Mouse (Mus musculus) MEL (cell line): ENCODE data around the gene Rnd2. TPM values are rescaled to one million over a fixed set of nuclear protein-coding genes. Genes with fewer than 3 reads are reported as not detected.
"Not testable (repeated sequence)": the region's sequence is repeated elsewhere in the genome, so short reads cannot be mapped to it uniquely, and the experiment has no call there.

ENCODE experiments used
- DNase-seq: peaks from one replicate; pipeline ENCODE4 v3.0.0; 2011; ENCODE audit warnings: low read depth, low spot score
- H3K27ac ChIP-seq: 2 replicates; pipeline ENCODE4 v1.5.1; 2012; ENCODE audit warnings: low read depth, mild to moderate bottlenecking, control low read depth, low read length, moderate library complexity; ENCODE audit not compliant: control insufficient read depth
- H3K27me3 ChIP-seq, 2 experiments: fragments of 150-350 bp in 1 of 2; sonication (generic) in 1 of 2; 2 replicates each; pipeline ENCODE4 v1.6.1; 2012; ENCODE audit warnings: low read length in 2 of 2, mild to moderate bottlenecking in 2 of 2, improper control_type of control experiment in 1 of 2, moderate library complexity in 1 of 2; ENCODE audit not compliant: insufficient read depth in 2 of 2, control insufficient read depth in 1 of 2
- H3K36me3 ChIP-seq, 2 experiments: 2 replicates each; pipeline ENCODE4 v1.6.1; 2012 to 2014; ENCODE audit warnings: low read length in 2 of 2, improper control_type of control experiment in 1 of 2, inconsistent platforms in 1 of 2, mild to moderate bottlenecking in 1 of 2; ENCODE audit not compliant: insufficient read depth in 2 of 2, control insufficient read depth in 1 of 2
- H3K4me1 ChIP-seq, 2 experiments: fragments of 150-350 bp in 1 of 2; sonication (generic) in 1 of 2; 2 replicates each; pipeline ENCODE4 v1.6.1; 2012; ENCODE audit warnings: low read length in 2 of 2, improper control_type of control experiment in 1 of 2, mild to moderate bottlenecking in 1 of 2; ENCODE audit not compliant: insufficient read depth in 2 of 2, control insufficient read depth in 1 of 2
- H3K4me3 ChIP-seq, 2 experiments: fragments of 150-350 bp in 1 of 2; sonication (generic) in 1 of 2; 2 replicates each; pipeline ENCODE4 v1.5.1; 2012; ENCODE audit warnings: low read depth in 2 of 2, low read length in 2 of 2, mild to moderate bottlenecking in 2 of 2, moderate library complexity in 2 of 2, control low read depth in 1 of 2, improper control_type of control experiment in 1 of 2; ENCODE audit not compliant: control insufficient read depth in 1 of 2, insufficient read depth in 1 of 2
- H3K79me2 ChIP-seq: 2 replicates; pipeline ENCODE4 v1.6.1; 2012; ENCODE audit warnings: mild to moderate bottlenecking, low read length, moderate library complexity; ENCODE audit not compliant: control insufficient read depth, poor library complexity, insufficient read depth
- H3K9ac ChIP-seq: 2 replicates; pipeline ENCODE4 v1.6.1; 2012; ENCODE audit warnings: low read depth, mild to moderate bottlenecking, control low read depth, low read length, moderate library complexity; ENCODE audit not compliant: control insufficient read depth, poor library complexity, severe bottlenecking
- H3K9me3 ChIP-seq: fragments of 150-350 bp; sonication (generic); replicated peaks from 2 replicates; pipeline ENCODE4 v1.6.1; 2012; ENCODE audit warnings: mild to moderate bottlenecking, low read length, improper control_type of control experiment, moderate library complexity; ENCODE audit not compliant: insufficient read depth
- CHD1 ChIP-seq: IDR thresholded peaks from 2 replicates; pipeline ENCODE4 v1.6.1; 2012; ENCODE audit warnings: low read depth, mild to moderate bottlenecking, inconsistent platforms, low read length, improper control_type of control experiment
- HCFC1 ChIP-seq: IDR thresholded peaks from 2 replicates; pipeline ENCODE4 v1.6.1; 2012; ENCODE audit warnings: low read depth, mild to moderate bottlenecking, inconsistent platforms, low read length, improper control_type of control experiment, moderate library complexity
- MAFK ChIP-seq: IDR thresholded peaks from 2 replicates; pipeline ENCODE4 v1.6.1; 2011; ENCODE audit warnings: low read depth, mild to moderate bottlenecking, low read length, improper control_type of control experiment, borderline replicate concordance
- NRF1 ChIP-seq: IDR thresholded peaks from 2 replicates; pipeline ENCODE4 v1.6.1; 2014; ENCODE audit warnings: low read depth, mild to moderate bottlenecking, inconsistent platforms, low read length, improper control_type of control experiment, moderate library complexity; ENCODE audit not compliant: poor library complexity, insufficient read depth, severe bottlenecking
- POLR2AphosphoS5 ChIP-seq: IDR thresholded peaks from 2 replicates; pipeline ENCODE4 v1.6.1; 2012; ENCODE audit warnings: low read depth, borderline replicate concordance, mild to moderate bottlenecking, inconsistent platforms, low read length, moderate library complexity, mixed read lengths
- RCOR1 ChIP-seq: IDR thresholded peaks from 2 replicates; pipeline ENCODE4 v1.6.1; 2012; ENCODE audit warnings: low read depth, mild to moderate bottlenecking, inconsistent platforms, low read length, improper control_type of control experiment
- SIN3A ChIP-seq: IDR thresholded peaks from 2 replicates; pipeline ENCODE4 v1.6.1; 2012; ENCODE audit warnings: low read length, improper control_type of control experiment, inconsistent platforms
- TBP ChIP-seq: IDR thresholded peaks from 2 replicates; pipeline ENCODE4 v1.8.0; 2011; ENCODE audit warnings: low read depth, low read length, improper control_type of control experiment
- USF1 ChIP-seq: IDR thresholded peaks from 2 replicates; pipeline ENCODE4 v1.6.1; 2014; ENCODE audit warnings: low read depth, mild to moderate bottlenecking, inconsistent platforms, low read length, improper control_type of control experiment, moderate library complexity
- ZMIZ1 ChIP-seq: IDR thresholded peaks from 2 replicates; pipeline ENCODE4 v1.6.1; 2012; ENCODE audit warnings: low read depth, mild to moderate bottlenecking, inconsistent platforms, low read length, improper control_type of control experiment, moderate library complexity
- ZNF384 ChIP-seq: IDR thresholded peaks from 2 replicates; pipeline ENCODE4 v1.6.1; 2012; ENCODE audit warnings: low read depth, mild to moderate bottlenecking, inconsistent platforms, low read length, improper control_type of control experiment
- polyA plus RNA-seq, 2 experiments: library from polyadenylated mRNA; stranded (reverse) in 1 of 2; unstranded in 1 of 2; fragments of >175 nt in 1 of 2; fragments of >200 nt in 1 of 2; gene quantifications; 2 replicates each; pipeline versions ENCODE4 v1.2.1 to v1.2.4; 2012; ENCODE audit warnings: low replicate concordance in 2 of 2, low read depth in 1 of 2; ENCODE audit not compliant: insufficient read length in 2 of 2, insufficient read depth in 1 of 2, missing spikeins in 1 of 2
- total RNA-seq: library from RNA; depleted of rRNA; stranded (reverse); fragments of 300-350 nt; gene quantifications from 2 replicates; pipeline ENCODE4 v1.2.3, GENCODE M21; 2012

The Rnd2 gene
- total and polyA plus RNA-seq, 3 experiments = 4.2 to 18.6 TPM; not detected in 1

- TF ChIP-seq POLR2AphosphoS5 (0 out of 2 replicates have a peak, but pooled peaks have one; percentile 50), ZMIZ1 (peak; percentile 89), HCFC1 (peak; percentile 73), NRF1 (peak; percentile 24; the same call in 1 of the 2 replicates), CHD1 (no peak), SIN3A (peak; percentile 98)
These were observed 16.5 kb upstream of the Rnd2 start, which contains the start of gene Ifi35 (continued) for GRCm38 (mm10) chr11:101448274-101448746.

GRCm38 (mm10) chr11:101448899-101449298 lies 15.9 kb upstream of the Rnd2 start:
- TF ChIP-seq ZNF384 (no peak), TBP (peak; percentile 91), MAFK (no peak), ZMIZ1 (no peak), RCOR1 (no peak), USF1 (peak; percentile 46)
- TF ChIP-seq, all 39 proteins: peak for 2
- peak overlapping the region; percentile 87 to 88 for H3K4me3 ChIP-seq
- H3K36me3 ChIP-seq = peaks cover 11 to 37% of the 10 kb centered on the region in 2 experiments
- peaks cover 13% of the 10 kb centered on the region for H3K79me2 ChIP-seq
- peak overlapping the region; percentile 96 for H3K27ac ChIP-seq
- peaks cover 20 to 40% of the 10 kb centered on the region in 2 experiments for H3K4me1 ChIP-seq
- H3K9me3 ChIP-seq = no peaks in the 10 kb centered on the region
- H3K9ac ChIP-seq = peak overlapping the region; percentile 86
- peak; percentile 84 for DNase-seq
- no peaks in the 10 kb centered on the region for H3K27me3 ChIP-seq

- H3K79me2 ChIP-seq, H3K9me3 ChIP-seq, H3K27ac ChIP-seq, DNase-seq: not testable (repeated sequence)
- H3K4me1 ChIP-seq = peaks cover 17 to 34% of the 10 kb centered on the region in 2 experiments
- peak overlapping the region; percentile 86 for H3K9ac ChIP-seq
- peak overlapping the region in 1 of 2 experiments; percentile 87; a peak in 2 of 4 replicates for H3K4me3 ChIP-seq
- H3K36me3 ChIP-seq = peaks cover 4 to 30% of the 10 kb centered on the region in 2 experiments
- TF ChIP-seq ZNF384 = peak; percentile 74
- TF ChIP-seq TBP = peak; percentile 90
- TF ChIP-seq, all 39 proteins: peak for 2; not testable (repeated sequence) for 37
- not testable (repeated sequence) for H3K27me3 ChIP-seq
These were observed 15.2 kb upstream of the Rnd2 start for GRCm38 (mm10) chr11:101449596-101449995.
